Mouse (Mus musculus) heart, adult 2 months (tissue): Measurements from ENCODE around the gene Actrt2.

ENCODE experiments used
- CTCF ChIP-seq: fragments of 200-600 bp; IDR thresholded peaks from 2 replicates; pipeline ENCODE4 v1.8.1; 2022; ENCODE audit warnings: antibody characterized with exemption, mild to moderate bottlenecking, moderate library complexity
- EP300 ChIP-seq: fragments of 200-500 bp; IDR thresholded peaks from 2 replicates; pipeline ENCODE4 v1.6.1; 2011; ENCODE audit warnings: low read depth, low read length, control low read depth; ENCODE audit not compliant: insufficient read depth

DNA sequence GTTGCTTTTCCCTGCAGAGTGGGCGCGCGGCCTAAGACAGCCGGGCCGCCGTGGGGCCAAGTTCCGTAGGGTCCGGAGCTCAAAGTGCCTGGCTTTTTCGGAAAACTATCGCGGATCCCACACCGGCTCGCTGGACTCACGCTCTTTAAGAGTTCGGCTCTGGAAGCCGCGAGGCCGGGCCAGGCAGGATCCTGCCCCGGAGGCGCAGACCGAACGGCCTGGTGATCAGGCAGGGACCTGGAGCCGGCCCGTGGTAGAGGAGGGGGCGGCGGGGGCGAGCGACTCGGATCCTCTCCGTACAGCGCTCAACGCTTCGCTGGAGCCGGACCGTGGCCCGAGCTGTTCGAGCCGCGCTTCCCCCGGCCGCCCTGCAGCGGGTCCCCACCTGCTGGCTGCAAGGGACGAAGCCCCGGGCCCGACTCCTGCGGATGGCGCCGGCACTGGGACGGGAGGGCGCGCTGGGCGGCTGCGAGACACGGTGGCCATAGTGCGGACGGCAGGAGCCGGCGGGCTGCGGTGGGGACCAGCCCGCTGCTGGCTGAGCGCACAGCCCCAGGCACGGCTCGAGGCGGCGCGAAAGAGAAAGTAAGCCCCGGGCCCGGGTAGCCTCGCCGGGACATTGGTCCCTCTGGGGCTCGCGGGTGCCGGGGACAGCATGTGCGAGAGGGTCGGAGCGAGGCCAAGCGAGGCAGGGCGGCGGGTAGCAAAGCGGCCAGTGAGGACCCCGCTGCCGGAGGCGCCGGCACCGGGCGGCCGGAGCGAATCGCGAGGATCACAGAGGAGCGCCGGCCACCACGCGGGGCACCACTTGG is 32.2 kb downstream of the Actrt2 start:
- TF ChIP-seq CTCF (no peak), EP300 (no peak)
